Mouse (Mus musculus): ENCODE data around the gene Gtsf1.

DNA sequence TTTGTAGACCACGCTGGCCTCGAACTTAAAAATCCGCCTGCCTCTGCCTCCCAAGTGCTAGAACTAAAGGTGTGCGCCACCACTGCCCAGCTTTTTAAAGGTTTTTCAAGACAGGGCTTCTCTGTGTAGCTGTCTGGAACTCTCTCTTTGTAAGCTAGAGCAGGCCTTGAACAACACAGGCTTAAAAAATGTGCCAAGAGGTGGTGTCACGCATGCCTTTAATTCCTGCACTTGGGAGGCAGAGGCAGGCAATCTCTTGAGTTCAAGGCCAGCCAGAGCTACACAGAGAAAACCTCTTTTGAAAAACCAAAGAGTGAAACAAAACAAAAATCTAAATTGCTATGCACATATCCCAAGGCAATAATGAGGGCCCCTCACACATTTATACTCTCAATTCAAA, 28.9 kb downstream of the Gtsf1 start:
- TF ChIP-seq CTCF (IDR thresholded peaks at IDR 0.05; ENCODE audit: insufficient read depth, low read length) = no peak
- no peak for TF ChIP-seq POLR2A (IDR thresholded peaks at IDR 0.05; ENCODE audit: borderline replicate concordance, extremely low read depth, low read depth, low read length)

All from lung, adult 2 months (tissue).